Mouse (Mus musculus): Measurements from ENCODE around the gene Nipa1.

GRCm38 (mm10) chr7:56064876-56065275 is 45.1 kb upstream of the Nipa1 start:
- no peak for TF ChIP-seq CTCF (IDR thresholded peaks at IDR 0.05; ENCODE audit: low read depth, low read length)
- no peak for TF ChIP-seq EP300 (IDR thresholded peaks at IDR 0.05; ENCODE audit: insufficient read depth, low read depth, low read length)

Measured in ES-Bruce4 (cell line).